Mouse (Mus musculus): ENCODE data around the gene Gm6993. TPM values are rescaled to one million over a fixed set of nuclear protein-coding genes. Genes with fewer than 3 reads are reported as not detected.
A peak's percentile ranks its signal among the peaks of the same experiment; 100 is the strongest.

Gm6993 gene
- not detected in 2 replicates for polyA plus RNA-seq (2016; fragmentation: Nextera tagmentation; extraction: Ambion mirVana)

GRCm38 (mm10) chr12:31240470-31240869 is at the start of gene Gm6993:
Gene Gm6993, plus strand, starts transcription at chr12:31240770.
- Histone ChIP-seq H3K27ac (no peak within 1 kb of the TSS), H3K4me1 (no peaks in the 10 kb centered on the region), H3K27me3 (replicated peaks) (no peaks in the 10 kb centered on the region; the same call in 1 of the 2 replicates), H3K9me3 (no peaks in the 10 kb centered on the region), H3K9ac (no peak within 1 kb of the TSS), H3K4me3 (no peak within 1 kb of the TSS), H3K4me2 (replicated peaks) (no peak within 1 kb of the TSS), H3K36me3 (no peaks in the 10 kb centered on the region)
- ATAC-seq (ENCODE audit: low FRiP score, low read depth), result no peak
- 85% methylated on average over 5 of the region's 5 CpGs for WGBS

DNA sequence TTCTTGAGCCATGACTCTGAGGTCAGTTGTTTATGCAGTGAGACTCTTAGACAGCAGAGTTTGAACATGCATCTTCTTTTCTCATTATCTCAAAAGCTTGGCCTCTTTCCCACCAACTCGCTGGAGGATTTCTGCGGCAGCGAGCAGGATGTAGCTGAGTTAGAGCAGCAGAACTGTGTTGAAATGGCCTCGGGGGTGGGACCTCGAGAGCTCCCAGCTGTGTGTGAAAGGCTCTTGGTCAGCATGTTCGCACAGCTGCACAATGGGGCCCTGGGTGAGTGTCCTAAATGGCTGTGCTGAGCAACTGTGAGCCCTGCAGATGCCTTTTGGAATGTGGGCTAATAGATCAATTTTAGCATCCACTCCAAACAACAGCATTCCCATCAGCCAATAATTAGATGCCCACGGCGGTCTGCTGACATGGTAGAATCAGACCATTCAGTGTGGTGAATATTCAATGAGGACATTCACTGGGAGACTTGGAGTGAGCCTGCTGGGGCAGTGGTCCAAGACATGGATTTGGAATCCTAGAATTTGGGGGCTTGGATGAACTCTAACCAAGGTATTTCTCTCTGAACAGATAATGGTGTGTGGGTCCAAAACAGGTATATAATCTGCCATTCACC is 49.1 kb upstream of the Gm6993 start:
- Histone ChIP-seq H3K36me3 (no peaks in the 10 kb centered on the region), H3K27me3 (replicated peaks) (no peaks in the 10 kb centered on the region), H3K9me3 (no peaks in the 10 kb centered on the region), H3K27ac (no peak overlapping the region), H3K4me1 (peaks cover 12% of the 10 kb centered on the region), H3K4me3 (no peak overlapping the region), H3K9ac (no peak overlapping the region), H3K4me2 (replicated peaks) (0 out of 2 replicates have a peak overlapping the region, but pooled peaks have one; percentile 23)
- WGBS, result 12% methylated on average over 8 of the region's 8 CpGs
- peak; percentile 82; the same call in 1 of the 2 replicates for ATAC-seq (ENCODE audit: low FRiP score, low read depth)

- WGBS, result 87% methylated on average over 1 of the region's 1 CpGs
- ATAC-seq (ENCODE audit: low FRiP score, low read depth), result no peak
Measured at GRCm38 (mm10) chr12:31202509-31202908, 38.1 kb upstream of the Gm6993 start.

GRCm38 (mm10) chr12:31203746-31204455 is 36.7 kb upstream of the Gm6993 start:
- ATAC-seq (ENCODE audit: low FRiP score, low read depth), result no peak
- 87% methylated on average over 6 of the region's 6 CpGs for WGBS
- no peak overlapping the region for H3K9ac ChIP-seq

More at GRCm38 (mm10) chr12:31202509-31202908, 38.1 kb upstream of the Gm6993 start:
- no peak overlapping the region for H3K9ac ChIP-seq
- no peaks in the 10 kb centered on the region for H3K4me1 ChIP-seq
- H3K9me3 ChIP-seq, result no peaks in the 10 kb centered on the region
- H3K36me3 ChIP-seq, result no peaks in the 10 kb centered on the region
- H3K27me3 ChIP-seq (replicated peaks), result no peaks in the 10 kb centered on the region
- H3K4me3 ChIP-seq, result no peak overlapping the region
- no peak overlapping the region for H3K27ac ChIP-seq
- no peak overlapping the region for H3K4me2 ChIP-seq (replicated peaks)

GRCm38 (mm10) chr12:31204898-31205297 is 35.7 kb upstream of the Gm6993 start:
- Histone ChIP-seq H3K9ac (no peak overlapping the region), H3K4me3 (no peak overlapping the region), H3K27ac (no peak overlapping the region), H3K9me3 (no peaks in the 10 kb centered on the region), H3K4me2 (replicated peaks) (no peak overlapping the region), H3K27me3 (replicated peaks) (no peaks in the 10 kb centered on the region), H3K4me1 (peaks cover 9% of the 10 kb centered on the region; the same call in 1 of the 2 replicates), H3K36me3 (no peaks in the 10 kb centered on the region)
- 94% methylated on average over 3 of the region's 3 CpGs for WGBS
- no peak for ATAC-seq (ENCODE audit: low FRiP score, low read depth)

More at GRCm38 (mm10) chr12:31203746-31204455, 36.7 kb upstream of the Gm6993 start:
- no peaks in the 10 kb centered on the region for H3K27me3 ChIP-seq (replicated peaks)
- H3K9me3 ChIP-seq, result no peaks in the 10 kb centered on the region
- no peak overlapping the region for H3K4me3 ChIP-seq
- H3K4me2 ChIP-seq (replicated peaks), result no peak overlapping the region
- H3K4me1 ChIP-seq, result 0 out of 2 replicates have a peak, but pooled peaks cover 1% of the 10 kb centered on the region
- H3K36me3 ChIP-seq, result no peaks in the 10 kb centered on the region
- H3K27ac ChIP-seq, result no peak overlapping the region

- no peak overlapping the region for H3K9ac ChIP-seq
- no peak overlapping the region for H3K27ac ChIP-seq
- WGBS, result 72% methylated on average over 10 of the region's 10 CpGs
- H3K4me3 ChIP-seq, result no peak overlapping the region
- ATAC-seq (ENCODE audit: low FRiP score, low read depth), result no peak
- H3K4me2 ChIP-seq (replicated peaks), result no peak overlapping the region
- H3K36me3 ChIP-seq, result no peaks in the 10 kb centered on the region
- no peaks in the 10 kb centered on the region for H3K27me3 ChIP-seq (replicated peaks)
- peaks cover 9% of the 10 kb centered on the region; the same call in 1 of the 2 replicates for H3K4me1 ChIP-seq
- no peaks in the 10 kb centered on the region for H3K9me3 ChIP-seq
Measured at GRCm38 (mm10) chr12:31205983-31206633, 34.5 kb upstream of the Gm6993 start.

DNA sequence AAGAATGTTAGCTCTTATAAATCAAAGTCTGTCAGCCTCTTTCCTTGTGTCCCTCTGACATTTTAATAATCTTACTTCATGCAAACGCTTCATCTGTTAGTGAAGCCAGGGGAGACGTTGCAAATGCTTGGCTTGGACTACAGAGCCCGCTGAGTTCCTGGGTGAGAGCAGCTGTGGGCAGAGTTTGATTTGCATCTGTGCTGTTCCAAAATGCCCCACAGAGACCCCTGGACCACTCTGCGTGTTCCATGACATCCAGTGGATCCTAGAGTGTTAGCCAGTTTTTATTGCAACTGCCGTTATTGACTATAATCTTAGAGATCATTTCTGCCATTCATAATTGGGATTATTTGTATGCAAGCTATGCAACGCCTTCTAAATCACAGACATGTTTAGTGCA is 31.8 kb upstream of the Gm6993 start:
- Histone ChIP-seq H3K27ac (no peak overlapping the region), H3K4me3 (no peak overlapping the region), H3K9ac (no peak overlapping the region), H3K36me3 (no peaks in the 10 kb centered on the region), H3K4me1 (peaks cover 9% of the 10 kb centered on the region; the same call in 1 of the 2 replicates), H3K27me3 (replicated peaks) (no peaks in the 10 kb centered on the region), H3K4me2 (replicated peaks) (no peak overlapping the region), H3K9me3 (no peaks in the 10 kb centered on the region)
- WGBS, result 58% methylated on average over 6 of the region's 6 CpGs
- no peak for ATAC-seq (ENCODE audit: low FRiP score, low read depth)

GRCm38 (mm10) chr12:31209377-31209805 is 31.2 kb upstream of the Gm6993 start:
- Histone ChIP-seq H3K4me3 (no peak overlapping the region), H3K4me1 (peaks cover 9% of the 10 kb centered on the region; the same call in 1 of the 2 replicates), H3K36me3 (no peaks in the 10 kb centered on the region), H3K4me2 (replicated peaks) (no peak overlapping the region), H3K27me3 (replicated peaks) (no peaks in the 10 kb centered on the region), H3K27ac (no peak overlapping the region), H3K9me3 (no peaks in the 10 kb centered on the region), H3K9ac (no peak overlapping the region)
- WGBS, result 39% methylated on average over 5 of the region's 5 CpGs
- ATAC-seq (ENCODE audit: low FRiP score, low read depth), result no peak

DNA sequence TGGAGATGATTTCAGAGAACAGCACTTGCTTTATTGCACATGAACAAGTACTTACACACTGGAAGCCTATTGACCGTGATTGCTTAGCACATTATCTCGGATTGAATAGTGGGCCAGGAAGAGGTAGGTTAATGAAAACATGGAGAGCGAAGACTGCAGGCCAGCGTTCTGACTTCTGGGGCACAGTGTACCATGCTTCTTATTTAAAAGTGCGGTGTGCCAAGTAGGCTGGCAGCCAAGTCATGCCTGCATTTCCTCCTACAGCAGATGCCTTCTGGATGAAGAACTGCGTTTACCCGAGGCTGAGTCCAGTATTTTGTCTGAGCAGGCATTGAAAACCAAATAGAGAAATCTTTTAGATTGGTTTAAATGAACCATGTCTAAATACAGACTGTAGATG is 27.0 kb upstream of the Gm6993 start:
- no peak overlapping the region for H3K9ac ChIP-seq
- H3K27ac ChIP-seq, result no peak overlapping the region
- ATAC-seq (ENCODE audit: low FRiP score, low read depth), result peak; percentile 44; the same call in 1 of the 2 replicates
- H3K36me3 ChIP-seq, result no peaks in the 10 kb centered on the region
- no peaks in the 10 kb centered on the region for H3K9me3 ChIP-seq
- H3K4me1 ChIP-seq, result peaks cover 9% of the 10 kb centered on the region; the same call in 1 of the 2 replicates
- no peak overlapping the region for H3K4me3 ChIP-seq
- no peak overlapping the region for H3K4me2 ChIP-seq (replicated peaks)
- 67% methylated on average over 7 of the region's 7 CpGs for whole genome bisulfite sequencing
- no peaks in the 10 kb centered on the region for H3K27me3 ChIP-seq (replicated peaks)

DNA sequence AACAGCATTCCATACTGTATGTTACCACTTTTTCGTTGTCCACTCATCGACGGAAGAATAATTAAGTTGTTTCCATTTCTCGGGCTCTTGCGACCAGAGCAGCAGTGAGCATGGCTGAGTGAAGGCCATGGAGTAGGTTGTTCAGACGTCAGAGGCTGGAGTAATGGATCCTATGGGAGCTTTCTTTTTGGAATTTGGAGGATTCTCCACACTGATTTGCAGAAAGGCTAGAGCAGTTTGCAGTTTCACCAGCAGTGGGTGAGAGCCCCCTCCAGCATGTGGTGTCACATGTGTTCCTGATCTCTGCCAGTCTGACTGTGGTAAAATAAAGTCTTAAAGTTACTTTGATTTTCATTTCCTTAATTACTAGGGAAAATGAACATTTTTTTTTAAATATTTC is 25.6 kb upstream of the Gm6993 start:
- H3K4me2 ChIP-seq (replicated peaks), result no peak overlapping the region
- no peak for ATAC-seq (ENCODE audit: low FRiP score, low read depth)
- no peaks in the 10 kb centered on the region for H3K4me1 ChIP-seq
- H3K36me3 ChIP-seq, result no peaks in the 10 kb centered on the region
- H3K27me3 ChIP-seq (replicated peaks), result no peaks in the 10 kb centered on the region
- WGBS, result 79% methylated on average over 6 of the region's 6 CpGs
- H3K9ac ChIP-seq, result no peak overlapping the region
- no peak overlapping the region for H3K4me3 ChIP-seq
- no peaks in the 10 kb centered on the region for H3K9me3 ChIP-seq
- H3K27ac ChIP-seq, result no peak overlapping the region

DNA sequence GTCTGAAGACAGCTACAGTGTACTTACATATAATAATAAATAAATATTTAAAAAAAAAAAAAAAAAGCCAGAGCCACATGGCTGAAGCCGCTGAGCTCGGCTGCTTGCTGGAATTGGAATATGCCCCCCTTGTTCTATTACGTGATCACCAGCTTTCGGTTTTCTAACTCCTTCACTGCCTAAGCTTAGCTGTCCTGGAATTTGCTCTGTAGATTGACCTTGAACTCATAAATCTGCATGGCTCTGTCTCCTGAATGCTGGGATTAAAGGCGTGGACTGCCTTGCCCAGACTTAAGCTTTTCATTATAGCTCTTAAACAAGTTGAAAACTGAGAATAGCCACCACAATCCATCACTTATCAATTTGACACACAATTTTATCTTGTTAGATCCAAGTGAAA is 23.3 kb upstream of the Gm6993 start:
- no peaks in the 10 kb centered on the region for H3K27me3 ChIP-seq (replicated peaks)
- no peaks in the 10 kb centered on the region for H3K36me3 ChIP-seq
- no peak for ATAC-seq (ENCODE audit: low FRiP score, low read depth)
- H3K4me2 ChIP-seq (replicated peaks), result no peak overlapping the region
- WGBS, result 67% methylated on average over 5 of the region's 5 CpGs
- no peak overlapping the region for H3K27ac ChIP-seq
- no peaks in the 10 kb centered on the region for H3K9me3 ChIP-seq
- no peaks in the 10 kb centered on the region for H3K4me1 ChIP-seq
- no peak overlapping the region for H3K4me3 ChIP-seq
- H3K9ac ChIP-seq, result no peak overlapping the region

- Histone ChIP-seq H3K4me3 (no peak overlapping the region), H3K4me1 (no peaks in the 10 kb centered on the region), H3K27me3 (replicated peaks) (no peaks in the 10 kb centered on the region), H3K36me3 (no peaks in the 10 kb centered on the region), H3K9ac (no peak overlapping the region), H3K27ac (no peak overlapping the region), H3K9me3 (no peaks in the 10 kb centered on the region), H3K4me2 (replicated peaks) (no peak overlapping the region)
- WGBS, result 73% methylated on average over 3 of the region's 3 CpGs
- ATAC-seq (ENCODE audit: low FRiP score, low read depth), result no peak
Measured at GRCm38 (mm10) chr12:31218774-31219173, 21.8 kb upstream of the Gm6993 start.

All from neural tube, embryonic 12.5 days (tissue).